Mouse (Mus musculus) embryonic fibroblast, embryonic 13.5 days (primary cell): ENCODE results near the gene Aqp7.

Experiments
- CTCF ChIP-seq: IDR thresholded peaks from 2 replicates; pipeline ENCODE4 v1.5.1; 2011; ENCODE audit warnings: mild to moderate bottlenecking, control low read depth, low read length, moderate library complexity, borderline replicate concordance; ENCODE audit not compliant: insufficient read depth
- POLR2A ChIP-seq: IDR thresholded peaks from 2 replicates; pipeline ENCODE4 v1.6.1; 2011; ENCODE audit warnings: low read depth, mild to moderate bottlenecking, control low read depth, low read length, moderate library complexity

- TF ChIP-seq CTCF (no peak), POLR2A (no peak)
Observed at GRCm38 (mm10) chr4:41073008-41073817, 25.3 kb upstream of the Aqp7 start.
